Mouse (Mus musculus): Measurements from ENCODE around the gene Tfrc.

DNA sequence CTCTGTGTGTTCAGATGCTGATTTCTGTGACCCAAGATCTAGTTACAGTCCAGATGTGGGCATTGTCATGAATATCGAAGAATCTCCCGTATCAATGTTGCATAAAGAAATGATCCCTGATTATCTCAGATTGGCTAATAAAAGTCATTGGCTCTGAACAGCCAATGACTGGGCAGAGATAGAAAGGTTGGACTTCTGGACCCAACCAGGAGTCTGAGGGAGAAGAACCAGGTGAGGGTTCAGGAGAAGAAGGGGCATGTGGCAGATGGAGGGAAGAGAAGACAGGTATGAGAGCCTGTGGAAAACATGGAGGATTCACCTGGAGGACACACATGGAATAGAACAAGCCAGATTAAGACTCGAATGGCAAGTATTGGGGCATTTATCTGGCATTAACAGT is 20.2 kb upstream of the Tfrc start:
- TF ChIP-seq EP300 (IDR thresholded peaks at IDR 0.05; ENCODE audit: low read depth): no peak
- no peak for TF ChIP-seq CTCF (IDR thresholded peaks at IDR 0.05; ENCODE audit: low read depth)

Data from liver, embryonic 14.5 days (tissue).